Mouse (Mus musculus): Measurements from ENCODE around the gene Fam76b. TPM values are rescaled to one million over a fixed set of nuclear protein-coding genes. Genes with fewer than 3 reads are reported as not detected.
"Not testable (repeated sequence)": the region's sequence is repeated elsewhere in the genome, so short reads cannot be mapped to it uniquely, and the experiment has no call there.

Gene Fam76b
- 1 to 10 TPM; 4.9 to 5.3 TPM for total RNA-seq (2021)
- long read RNA-seq, experiment 1, partial matches to known transcripts, result 0 of 4 reads
- long read RNA-seq, experiment 1, other reads (novel, unspliced or antisense), result 1 of 4 reads
- long read RNA-seq, experiment 2, partial matches to known transcripts, result 0 of 2 reads
- long read RNA-seq, experiment 2, other reads (novel, unspliced or antisense), result 0 of 2 reads

- Histone ChIP-seq H3K27ac (peak within 1 kb of the TSS; percentile 98), H3K4me3 (peak within 1 kb of the TSS; percentile 86)
- intact Hi-C loops (cut with DNase I), result loop anchor here (5.0 to 10.0 kb wide), 3 partner anchors 583 to 957 kb away; partner anchors contain the start of genes Ankrd49, Ccdc82, Cwc15 and Jrkl
- TF ChIP-seq CTCF (IDR thresholded peaks at IDR 0.05), result no peak
- DNase-seq, result peak; percentile 99
These were observed at the start of gene Fam76b for GRCm38 (mm10) chr9:13827406-13828086. Gene Fam76b, plus strand, starts transcription at chr9:13827716.

DNA sequence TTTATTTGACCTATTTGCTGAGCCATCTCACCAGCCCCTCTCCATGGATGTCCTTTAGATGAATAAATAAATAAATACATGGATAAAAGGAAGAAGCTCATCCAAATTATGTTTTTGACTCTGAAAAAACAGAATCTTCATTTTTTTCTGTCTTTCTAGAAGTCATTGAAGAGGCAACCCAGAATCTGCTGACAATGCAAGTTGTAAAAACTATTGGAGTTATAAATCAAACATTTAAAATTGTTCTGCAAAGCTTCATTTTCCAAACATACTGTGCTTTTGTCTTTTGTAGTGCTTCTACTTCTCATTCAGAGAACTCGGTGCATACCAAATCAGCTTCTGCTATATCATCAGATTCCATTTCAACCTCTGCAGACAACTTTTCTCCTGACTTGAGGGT is 45.5 kb upstream of the Fam76b start:
- no peak for DNase-seq
- intact Hi-C loops (cut with DNase I), result no loop called here
- H3K27ac ChIP-seq, result no peak overlapping the region
- TF ChIP-seq CTCF (IDR thresholded peaks at IDR 0.05), result no peak
- no peak overlapping the region for H3K4me3 ChIP-seq

GRCm38 (mm10) chr9:13790864-13791263 is 36.7 kb upstream of the Fam76b start:
- H3K27ac ChIP-seq; H3K4me3 ChIP-seq; intact Hi-C loops (cut with DNase I); DNase-seq: not testable (repeated sequence)

- intact Hi-C loops (cut with DNase I), result no loop called here
- no peak for TF ChIP-seq CTCF (IDR thresholded peaks at IDR 0.05)
These were observed 33.2 kb upstream of the Fam76b start for GRCm38 (mm10) chr9:13794302-13794701.

GRCm38 (mm10) chr9:13794756-13795155 is 32.8 kb upstream of the Fam76b start:
- intact Hi-C loops (cut with DNase I), result no loop called here
- Histone ChIP-seq H3K4me3 (no peak overlapping the region), H3K27ac (no peak overlapping the region)
- DNase-seq, result no peak
- TF ChIP-seq CTCF (IDR thresholded peaks at IDR 0.05), result no peak

More at GRCm38 (mm10) chr9:13794302-13794701, 33.2 kb upstream of the Fam76b start:
- Histone ChIP-seq H3K27ac (no peak overlapping the region), H3K4me3 (no peak overlapping the region)
- no peak for DNase-seq

DNA sequence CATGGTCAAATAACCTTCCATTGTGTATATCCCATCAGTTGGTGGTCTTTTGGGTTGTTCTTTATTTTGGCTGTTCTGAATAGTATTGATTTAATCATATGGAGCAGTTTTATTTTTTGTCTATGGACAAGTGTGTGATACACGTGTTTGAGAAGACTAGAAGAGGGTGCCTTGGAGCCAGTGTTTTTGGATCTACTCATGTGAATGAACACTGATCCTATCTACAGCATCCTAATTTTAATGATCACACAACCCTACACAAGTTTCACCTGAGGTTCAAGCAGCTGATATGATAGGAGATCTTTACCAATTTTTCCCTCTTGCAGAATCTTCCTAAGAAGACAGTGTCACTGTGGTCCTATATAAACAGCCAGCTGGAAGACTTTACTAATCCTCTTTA is 23.0 kb upstream of the Fam76b start:
- no peak for TF ChIP-seq CTCF (IDR thresholded peaks at IDR 0.05)
- DNase-seq, result no peak
- no peak overlapping the region for H3K4me3 ChIP-seq
- intact Hi-C loops (cut with DNase I), result no loop called here
- H3K27ac ChIP-seq, result no peak overlapping the region

- DNase-seq, result no peak
- Histone ChIP-seq H3K27ac (no peak overlapping the region), H3K4me3 (no peak overlapping the region)
- no peak for TF ChIP-seq CTCF (IDR thresholded peaks at IDR 0.05)
- intact Hi-C loops (cut with DNase I), result no loop called here
These were observed 20.7 kb upstream of the Fam76b start for GRCm38 (mm10) chr9:13806854-13807253.

DNA sequence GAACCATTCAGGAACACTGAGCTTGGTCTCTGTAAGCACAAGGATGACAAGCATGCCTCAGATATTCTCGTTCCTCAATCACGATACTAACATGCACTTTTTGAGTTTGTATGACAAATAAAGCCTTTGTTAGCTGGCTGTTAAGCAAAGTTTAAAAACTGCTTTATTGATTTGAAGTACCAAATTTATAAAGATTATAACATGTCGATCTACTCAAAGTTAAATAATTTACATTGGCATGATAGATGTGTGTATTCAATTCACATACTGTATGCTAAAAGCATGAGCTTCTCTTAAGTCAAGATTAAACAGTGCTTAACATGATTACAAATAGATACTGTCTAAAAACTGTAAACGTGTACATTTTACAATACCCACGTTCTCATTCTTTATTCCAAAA is 19.9 kb upstream of the Fam76b start:
- intact Hi-C loops (cut with DNase I), result no loop called here
- H3K27ac ChIP-seq, result no peak overlapping the region
- DNase-seq, result no peak
- H3K4me3 ChIP-seq, result no peak overlapping the region
- no peak for TF ChIP-seq CTCF (IDR thresholded peaks at IDR 0.05)

DNA sequence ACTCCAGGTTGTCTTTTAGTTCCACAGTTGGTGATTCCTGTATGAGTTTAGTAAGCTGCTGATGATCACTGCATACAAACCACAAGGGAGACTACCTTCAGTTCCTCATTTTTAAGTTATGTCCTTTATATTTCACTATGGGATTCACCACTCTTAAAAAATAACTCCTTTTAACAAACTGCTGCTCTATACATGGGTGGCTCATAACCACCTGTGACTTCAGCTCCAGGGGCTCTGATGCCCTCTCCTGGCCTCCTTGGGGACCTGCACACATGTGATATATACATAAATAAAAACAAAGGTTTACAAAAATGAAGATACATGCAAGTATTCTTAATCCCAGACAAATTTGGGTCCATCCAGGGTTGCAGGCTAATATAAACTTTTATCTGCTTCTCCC is 17.6 kb upstream of the Fam76b start:
- H3K27ac ChIP-seq, result no peak overlapping the region
- intact Hi-C loops (cut with DNase I), result no loop called here
- no peak for DNase-seq

GRCm38 (mm10) chr9:13818369-13818768 is 9.1 kb upstream of the Fam76b start:
- intact Hi-C loops (cut with DNase I), result no loop called here
- Histone ChIP-seq H3K4me3 (no peak overlapping the region), H3K27ac (no peak overlapping the region)
- DNase-seq, result no peak
- TF ChIP-seq CTCF (IDR thresholded peaks at IDR 0.05), result no peak

More for the DNA sequence above, 17.6 kb upstream of the Fam76b start:
- H3K4me3 ChIP-seq, result no peak overlapping the region
- TF ChIP-seq CTCF (IDR thresholded peaks at IDR 0.05), result peak; percentile 33

GRCm38 (mm10) chr9:13820774-13821173 is 6.7 kb upstream of the Fam76b start:
- intact Hi-C loops (cut with DNase I), result loop anchor here (10.0 kb wide), 2 partner anchors 576 to 964 kb away; partner anchors contain the start of genes Ankrd49, Ccdc82, Jrkl and Mre11a

GRCm38 (mm10) chr9:13825896-13826295 is 1.6 kb upstream of the Fam76b start:
- no peak for DNase-seq
- TF ChIP-seq CTCF (IDR thresholded peaks at IDR 0.05), result no peak
- Histone ChIP-seq H3K4me3 (peak overlapping the region; percentile 86), H3K27ac (peak overlapping the region; percentile 98)
- intact Hi-C loops (cut with DNase I), result loop anchor here (5.0 to 10.0 kb wide), 3 partner anchors 581 to 959 kb away; partner anchors contain the start of genes Ankrd49, Ccdc82, Cwc15 and Jrkl

More at GRCm38 (mm10) chr9:13820774-13821173, 6.7 kb upstream of the Fam76b start:
- Histone ChIP-seq H3K4me3 (no peak overlapping the region), H3K27ac (no peak overlapping the region)
- no peak for TF ChIP-seq CTCF (IDR thresholded peaks at IDR 0.05)
- DNase-seq, result no peak

DNA sequence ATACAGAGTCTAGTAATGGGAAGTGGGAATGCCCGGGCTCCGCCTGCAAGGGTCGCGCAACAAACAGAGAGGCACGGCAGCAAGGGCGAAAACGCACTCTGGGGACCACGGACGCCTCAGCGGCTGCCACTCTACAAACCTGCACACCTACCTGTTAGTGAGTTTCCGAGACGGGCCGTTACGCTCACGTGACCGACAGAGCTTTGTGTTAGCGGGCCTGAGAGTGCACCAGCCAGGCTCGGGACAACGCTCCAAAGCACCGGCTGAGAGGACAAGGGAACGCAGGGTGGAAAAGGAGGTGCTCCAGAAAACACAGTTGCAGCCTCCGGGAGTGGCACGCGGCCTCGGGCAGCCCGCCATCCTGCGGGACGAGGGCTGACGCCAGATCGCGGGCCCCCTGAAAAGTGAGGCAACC is 1.1 kb upstream of the Fam76b start:
- DNase-seq, result no peak
- intact Hi-C loops (cut with DNase I), result loop anchor here (5.0 to 10.0 kb wide), 3 partner anchors 582 to 958 kb away; partner anchors contain the start of genes Ankrd49, Ccdc82, Cwc15 and Jrkl
- H3K27ac ChIP-seq, result peak overlapping the region; percentile 98
- peak overlapping the region; percentile 86 for H3K4me3 ChIP-seq
- TF ChIP-seq CTCF (IDR thresholded peaks at IDR 0.05), result no peak

Measured in gastrocnemius, adult 2 months (tissue).